In genomic region chr4:132127091-132127490, GRCm38 (mm10) we compare ENCODE assay signal across 26 mouse cellular contexts. TPM values are rescaled to one million over a fixed set of nuclear protein-coding genes. Genes with fewer than 3 reads are reported as not detected.
DNase-seq lines count a peak whose midpoint lies in the region; ATAC-seq lines count a peak whose summit lies in the region.
"Had no signal": no experiment of that assay in that cellular context is flagged by ENCODE, and none has a peak within 500 bp of the region (broad histone marks: within the 10 kb centered on the region; RNA-seq: fewer than 3 reads in every experiment).

No protein-coding gene starts in this region.

- no peak for ATAC-seq in forebrain, embryonic 13.5 days
- no peak for ATAC-seq in kidney, embryonic 15.5 days (replicated peaks; ENCODE audit: low FRiP score)
- no peak for ATAC-seq in frontal cortex, adult (ENCODE audit: low TSS enrichment)
- ATAC-seq: hindbrain, embryonic 16.5 days; liver, embryonic 12.5 days; midbrain, embryonic 15.5 days had no signal

- H3K9me3 ChIP-seq in forebrain, embryonic 10.5 days = no peaks in the 10 kb centered on the region
- no peaks in the 10 kb centered on the region for H3K9me3 ChIP-seq in forebrain, embryonic 13.5 days (replicated peaks)
- no peaks in the 10 kb centered on the region for H3K9me3 ChIP-seq in kidney, embryonic 15.5 days (replicated peaks)
- H3K9me3 ChIP-seq: embryonic facial prominence, embryonic 12.5 days; forebrain, embryonic 12.5 days; hindbrain, embryonic 10.5 days; limb, embryonic 13.5 days; liver, embryonic 12.5 days; midbrain, embryonic 15.5 days; neural tube, embryonic 12.5 days had no signal

- H3K4me3 ChIP-seq in forebrain, embryonic 10.5 days = no peak overlapping the region
- no peak overlapping the region for H3K4me3 ChIP-seq in forebrain, embryonic 13.5 days
- no peak overlapping the region for H3K4me3 ChIP-seq in kidney, embryonic 15.5 days (replicated peaks)
- H3K4me3 ChIP-seq: embryonic facial prominence, embryonic 12.5 days; forebrain, embryonic 12.5 days; hindbrain, embryonic 10.5 days; limb, embryonic 13.5 days; liver, embryonic 12.5 days; midbrain, embryonic 15.5 days; neural tube, embryonic 12.5 days had no signal

- H3K36me3 ChIP-seq in forebrain, embryonic 10.5 days (replicated peaks) = no peaks in the 10 kb centered on the region
- no peaks in the 10 kb centered on the region for H3K36me3 ChIP-seq in forebrain, embryonic 13.5 days (ENCODE audit: poor library complexity, severe bottlenecking)
- H3K36me3 ChIP-seq in kidney, embryonic 15.5 days = no peaks in the 10 kb centered on the region
- H3K36me3 ChIP-seq: embryonic facial prominence, embryonic 12.5 days; forebrain, embryonic 12.5 days; hindbrain, embryonic 10.5 days; limb, embryonic 13.5 days; liver, embryonic 12.5 days; midbrain, embryonic 15.5 days; neural tube, embryonic 12.5 days had no signal

- DNase-seq in forebrain, embryonic 10.5 days (ENCODE audit: extremely low spot score, low spot score) = no peak
- peak; percentile 61 for DNase-seq in kidney, adult 11 months
- peak; percentile 51 to 69 for DNase-seq in kidney, adult 8-10 months
- DNase-seq in kidney, postnatal 36 days = peak; percentile 57 to 73
- no peak for DNase-seq in cerebellum, adult 8-10 months
- DNase-seq: adrenal gland, postnatal 25 days; cerebellum, adult 9-11 months; gastrocnemius, postnatal 10 days; layer of hippocampus, adult 9-11 months; lung, adult 2 months; lung, postnatal 14 days; right cerebral cortex, postnatal 25 days; spleen, adult 18-20 months had no signal

- H3K27me3 ChIP-seq in forebrain, embryonic 10.5 days (ENCODE audit: poor library complexity, severe bottlenecking) = no peaks in the 10 kb centered on the region
- H3K27me3 ChIP-seq in forebrain, embryonic 13.5 days = no peaks in the 10 kb centered on the region
- H3K27me3 ChIP-seq in kidney, embryonic 15.5 days = no peaks in the 10 kb centered on the region
- H3K27me3 ChIP-seq: embryonic facial prominence, embryonic 12.5 days; forebrain, embryonic 12.5 days; limb, embryonic 13.5 days; midbrain, embryonic 15.5 days; neural tube, embryonic 12.5 days had no signal

- 89% methylated on average over 8 of the region's 8 CpGs for WGBS in forebrain, embryonic 10.5 days
- WGBS in forebrain, embryonic 13.5 days = 90% methylated on average over 8 of the region's 8 CpGs
- WGBS in kidney, embryonic 15.5 days = 76% methylated on average over 8 of the region's 8 CpGs

- H3K4me1 ChIP-seq in forebrain, embryonic 10.5 days = peaks cover 20% of the 10 kb centered on the region
- H3K4me1 ChIP-seq in forebrain, embryonic 13.5 days = peaks cover 40% of the 10 kb centered on the region
- no peaks in the 10 kb centered on the region for H3K4me1 ChIP-seq in kidney, embryonic 15.5 days
- H3K4me1 ChIP-seq: embryonic facial prominence, embryonic 12.5 days; limb, embryonic 13.5 days; liver, embryonic 12.5 days had no signal

- no peak overlapping the region for H3K4me2 ChIP-seq in forebrain, embryonic 13.5 days
- no peak overlapping the region for H3K4me2 ChIP-seq in kidney, embryonic 15.5 days
- H3K4me2 ChIP-seq: embryonic facial prominence, embryonic 12.5 days; forebrain, embryonic 12.5 days; limb, embryonic 13.5 days; liver, embryonic 12.5 days; midbrain, embryonic 15.5 days; neural tube, embryonic 12.5 days had no signal

- no peak overlapping the region for H3K9ac ChIP-seq in forebrain, embryonic 13.5 days
- H3K9ac ChIP-seq in kidney, embryonic 15.5 days = no peak overlapping the region
- H3K9ac ChIP-seq: embryonic facial prominence, embryonic 12.5 days; forebrain, embryonic 12.5 days; limb, embryonic 13.5 days; liver, embryonic 12.5 days; midbrain, embryonic 15.5 days; neural tube, embryonic 12.5 days had no signal

- 0 out of 2 replicates have a peak overlapping the region, but pooled peaks have one; percentile 5 for H3K27ac ChIP-seq in forebrain, embryonic 10.5 days
- no peak overlapping the region for H3K27ac ChIP-seq in forebrain, embryonic 13.5 days
- H3K27ac ChIP-seq in kidney, embryonic 15.5 days = no peak overlapping the region
- H3K27ac ChIP-seq: embryonic facial prominence, embryonic 12.5 days; forebrain, embryonic 12.5 days; hindbrain, embryonic 10.5 days; limb, embryonic 13.5 days; liver, embryonic 12.5 days; midbrain, embryonic 15.5 days; neural tube, embryonic 12.5 days had no signal

RNA-seq across cellular contexts. Expression of gene Oprd1, which starts 17.2 kb away (rescaled TPM):
- 0.11 TPM in 1 of 2 replicates, not detected in the other for polyA plus RNA-seq in forebrain, embryonic 10.5 days (2016; fragmentation: Nextera tagmentation; extraction: Ambion mirVana)
- polyA plus RNA-seq in forebrain, embryonic 13.5 days (2015; fragmentation: Nextera tagmentation; extraction: Ambion mirVana) = 0.06 and 0.12 TPM in 2 replicates
- 0.23 and 0.41 TPM in 2 replicates for polyA plus RNA-seq in kidney, embryonic 15.5 days (2015; fragmentation: Nextera tagmentation; extraction: Ambion mirVana)

RNA-seq across cellular contexts. Expression of gene Epb41, which starts 52.0 kb away (rescaled TPM):
- 115 and 123 TPM in 2 replicates for polyA plus RNA-seq in forebrain, embryonic 10.5 days (2016; fragmentation: Nextera tagmentation; extraction: Ambion mirVana)
- 75.0 and 84.1 TPM in 2 replicates for polyA plus RNA-seq in forebrain, embryonic 13.5 days (2015; fragmentation: Nextera tagmentation; extraction: Ambion mirVana)
- polyA plus RNA-seq in kidney, embryonic 15.5 days (2015; fragmentation: Nextera tagmentation; extraction: Ambion mirVana) = 65.1 and 67.1 TPM in 2 replicates

RNA-seq across cellular contexts. Expression of gene Gm10300, which starts 52.6 kb away (rescaled TPM):
- not detected in 2 replicates for polyA plus RNA-seq in forebrain, embryonic 10.5 days (2016; fragmentation: Nextera tagmentation; extraction: Ambion mirVana)
- not detected in 2 replicates for polyA plus RNA-seq in forebrain, embryonic 13.5 days (2015; fragmentation: Nextera tagmentation; extraction: Ambion mirVana)
- polyA plus RNA-seq in kidney, embryonic 15.5 days (2015; fragmentation: Nextera tagmentation; extraction: Ambion mirVana) = 0.09 TPM in 2 replicates
- polyA plus RNA-seq: brain, embryonic 14.5 days; embryonic facial prominence, embryonic 12.5 days; frontal cortex, adult 2 months; hindbrain, embryonic 16.5 days; limb, embryonic 13.5 days; midbrain, embryonic 15.5 days; neural tube, embryonic 12.5 days had no signal

Comparison
In these comparisons a context has a peak if more than half of its experiments do, and no peak if none do; other contexts are left out.
1. DNase-seq: peak in kidney, adult 11 months (single experiment), kidney, adult 8-10 months (2 of 2) and kidney, postnatal 36 days (2 of 2); none in forebrain, embryonic 10.5 days (single experiment) and cerebellum, adult 8-10 months (single experiment).